Mouse (Mus musculus) MEL (cell line): Measurements from ENCODE around the gene Dapk3. TPM values are rescaled to one million over a fixed set of nuclear protein-coding genes. Genes with fewer than 3 reads are reported as not detected.

Experiments
- DNase-seq: peaks from one replicate; pipeline ENCODE4 v3.0.0; 2011; ENCODE audit warnings: low read depth, low spot score
- H3K27ac ChIP-seq: 2 replicates; pipeline ENCODE4 v1.5.1; 2012; ENCODE audit warnings: low read depth, mild to moderate bottlenecking, control low read depth, low read length, moderate library complexity; ENCODE audit not compliant: control insufficient read depth
- H3K27me3 ChIP-seq, 2 experiments: fragments of 150-350 bp in 1 of 2; sonication (generic) in 1 of 2; 2 replicates each; pipeline ENCODE4 v1.6.1; 2012; ENCODE audit warnings: low read length in 2 of 2, mild to moderate bottlenecking in 2 of 2, improper control_type of control experiment in 1 of 2, moderate library complexity in 1 of 2; ENCODE audit not compliant: insufficient read depth in 2 of 2, control insufficient read depth in 1 of 2
- H3K36me3 ChIP-seq, 2 experiments: 2 replicates each; pipeline ENCODE4 v1.6.1; 2012 to 2014; ENCODE audit warnings: low read length in 2 of 2, improper control_type of control experiment in 1 of 2, inconsistent platforms in 1 of 2, mild to moderate bottlenecking in 1 of 2; ENCODE audit not compliant: insufficient read depth in 2 of 2, control insufficient read depth in 1 of 2
- H3K4me1 ChIP-seq, 2 experiments: fragments of 150-350 bp in 1 of 2; sonication (generic) in 1 of 2; 2 replicates each; pipeline ENCODE4 v1.6.1; 2012; ENCODE audit warnings: low read length in 2 of 2, improper control_type of control experiment in 1 of 2, mild to moderate bottlenecking in 1 of 2; ENCODE audit not compliant: insufficient read depth in 2 of 2, control insufficient read depth in 1 of 2
- H3K4me3 ChIP-seq, 2 experiments: fragments of 150-350 bp in 1 of 2; sonication (generic) in 1 of 2; 2 replicates each; pipeline ENCODE4 v1.5.1; 2012; ENCODE audit warnings: low read depth in 2 of 2, low read length in 2 of 2, mild to moderate bottlenecking in 2 of 2, moderate library complexity in 2 of 2, control low read depth in 1 of 2, improper control_type of control experiment in 1 of 2; ENCODE audit not compliant: control insufficient read depth in 1 of 2, insufficient read depth in 1 of 2
- H3K79me2 ChIP-seq: 2 replicates; pipeline ENCODE4 v1.6.1; 2012; ENCODE audit warnings: mild to moderate bottlenecking, low read length, moderate library complexity; ENCODE audit not compliant: control insufficient read depth, poor library complexity, insufficient read depth
- H3K9ac ChIP-seq: 2 replicates; pipeline ENCODE4 v1.6.1; 2012; ENCODE audit warnings: low read depth, mild to moderate bottlenecking, control low read depth, low read length, moderate library complexity; ENCODE audit not compliant: control insufficient read depth, poor library complexity, severe bottlenecking
- H3K9me3 ChIP-seq: fragments of 150-350 bp; sonication (generic); replicated peaks from 2 replicates; pipeline ENCODE4 v1.6.1; 2012; ENCODE audit warnings: mild to moderate bottlenecking, low read length, improper control_type of control experiment, moderate library complexity; ENCODE audit not compliant: insufficient read depth
- BHLHE40 ChIP-seq: IDR thresholded peaks from 2 replicates; pipeline ENCODE4 v1.6.1; 2012; ENCODE audit warnings: low read depth, mild to moderate bottlenecking, inconsistent platforms, low read length, improper control_type of control experiment, borderline replicate concordance
- CHD1 ChIP-seq: IDR thresholded peaks from 2 replicates; pipeline ENCODE4 v1.6.1; 2012; ENCODE audit warnings: low read depth, mild to moderate bottlenecking, inconsistent platforms, low read length, improper control_type of control experiment
- CHD2 ChIP-seq: IDR thresholded peaks from 2 replicates; pipeline ENCODE4 v1.6.1; 2011; ENCODE audit warnings: low read length, improper control_type of control experiment
- CTCF ChIP-seq, 3 experiments: IDR thresholded peaks in 2 of 3; conservative IDR thresholded peaks in 1 of 3; 2 replicates each; pipeline ENCODE4 v1.5.1; 2011 to 2012; ENCODE audit warnings: low read length in 3 of 3, low read depth in 2 of 3, mild to moderate bottlenecking in 2 of 3, improper control_type of control experiment in 1 of 3, inconsistent platforms in 1 of 3, mixed read lengths in 1 of 3, moderate library complexity in 1 of 3; ENCODE audit not compliant: control insufficient read depth in 1 of 3, insufficient read depth in 1 of 3, poor library complexity in 1 of 3, severe bottlenecking in 1 of 3
- ELF1 ChIP-seq: IDR thresholded peaks from 2 replicates; pipeline ENCODE4 v1.6.1; 2014; ENCODE audit warnings: low read depth, mild to moderate bottlenecking, inconsistent platforms, low read length, improper control_type of control experiment, moderate library complexity
- GATA1 ChIP-seq: IDR thresholded peaks from 2 replicates; pipeline ENCODE4 v1.6.1; 2011; ENCODE audit warnings: low read depth, low read length, improper control_type of control experiment
- HCFC1 ChIP-seq: IDR thresholded peaks from 2 replicates; pipeline ENCODE4 v1.6.1; 2012; ENCODE audit warnings: low read depth, mild to moderate bottlenecking, inconsistent platforms, low read length, improper control_type of control experiment, moderate library complexity
- KAT2A ChIP-seq: conservative IDR thresholded peaks from 2 replicates; pipeline ENCODE4 v1.6.1; 2012; ENCODE audit warnings: low read depth, low read length, improper control_type of control experiment, inconsistent platforms
- MAX ChIP-seq: IDR thresholded peaks from 2 replicates; pipeline ENCODE4 v1.6.1; 2011; ENCODE audit warnings: low read length, improper control_type of control experiment
- MAZ ChIP-seq: IDR thresholded peaks from 2 replicates; pipeline ENCODE4 v1.6.1; 2012; ENCODE audit warnings: low read depth, mild to moderate bottlenecking, inconsistent platforms, low read length, improper control_type of control experiment
- MEF2A ChIP-seq: IDR thresholded peaks from 2 replicates; pipeline ENCODE4 v1.6.1; 2014; ENCODE audit warnings: low read depth, mild to moderate bottlenecking, inconsistent platforms, low read length, improper control_type of control experiment; ENCODE audit not compliant: poor library complexity, insufficient replicate concordance, severe bottlenecking; ENCODE audit errors: extremely low read depth
- MXI1 ChIP-seq: IDR thresholded peaks from 2 replicates; pipeline ENCODE4 v1.6.1; 2011; ENCODE audit warnings: mild to moderate bottlenecking, low read depth, low read length, improper control_type of control experiment
- MYB ChIP-seq: IDR thresholded peaks from 2 replicates; pipeline ENCODE4 v1.6.1; 2011; ENCODE audit warnings: mild to moderate bottlenecking, low read depth, low read length, improper control_type of control experiment
- MYC ChIP-seq: IDR thresholded peaks from 2 replicates; pipeline ENCODE4 v1.6.1; 2011; ENCODE audit warnings: low read depth, mild to moderate bottlenecking, low read length, improper control_type of control experiment, moderate library complexity
- NELFE ChIP-seq: IDR thresholded peaks from 2 replicates; pipeline ENCODE4 v1.6.1; 2011; ENCODE audit warnings: low read depth, low read length, improper control_type of control experiment
- NRF1 ChIP-seq: IDR thresholded peaks from 2 replicates; pipeline ENCODE4 v1.6.1; 2014; ENCODE audit warnings: low read depth, mild to moderate bottlenecking, inconsistent platforms, low read length, improper control_type of control experiment, moderate library complexity; ENCODE audit not compliant: poor library complexity, insufficient read depth, severe bottlenecking
- POLR2A ChIP-seq, 2 experiments: IDR thresholded peaks; 2 replicates each; pipeline ENCODE4 v1.6.1; 2011 to 2012; ENCODE audit warnings: low read length in 2 of 2, mild to moderate bottlenecking in 2 of 2, control low read depth in 1 of 2, improper control_type of control experiment in 1 of 2, low read depth in 1 of 2, moderate library complexity in 1 of 2; ENCODE audit not compliant: control insufficient read depth in 1 of 2, insufficient read depth in 1 of 2, poor library complexity in 1 of 2
- POLR2AphosphoS2 ChIP-seq: IDR thresholded peaks from 2 replicates; pipeline ENCODE4 v1.6.1; 2011; ENCODE audit warnings: low read length, improper control_type of control experiment
- POLR2AphosphoS5 ChIP-seq: IDR thresholded peaks from 2 replicates; pipeline ENCODE4 v1.6.1; 2012; ENCODE audit warnings: low read depth, borderline replicate concordance, mild to moderate bottlenecking, inconsistent platforms, low read length, moderate library complexity, mixed read lengths
- RAD21 ChIP-seq: IDR thresholded peaks from 2 replicates; pipeline ENCODE4 v1.6.1; 2011; ENCODE audit warnings: mild to moderate bottlenecking, low read depth, low read length, improper control_type of control experiment
- RCOR1 ChIP-seq: IDR thresholded peaks from 2 replicates; pipeline ENCODE4 v1.6.1; 2012; ENCODE audit warnings: low read depth, mild to moderate bottlenecking, inconsistent platforms, low read length, improper control_type of control experiment
- SIN3A ChIP-seq: IDR thresholded peaks from 2 replicates; pipeline ENCODE4 v1.6.1; 2012; ENCODE audit warnings: low read length, improper control_type of control experiment, inconsistent platforms
- TBP ChIP-seq: IDR thresholded peaks from 2 replicates; pipeline ENCODE4 v1.8.0; 2011; ENCODE audit warnings: low read depth, low read length, improper control_type of control experiment
- TCF12 ChIP-seq: IDR thresholded peaks from 2 replicates; pipeline ENCODE4 v1.6.1; 2014; ENCODE audit warnings: low read depth, mild to moderate bottlenecking, inconsistent platforms, low read length, improper control_type of control experiment, moderate library complexity
- USF2 ChIP-seq, 2 experiments: IDR thresholded peaks; 2 replicates each; pipeline ENCODE4 v1.6.1; 2011 to 2012; ENCODE audit warnings: improper control_type of control experiment in 2 of 2, low read length in 2 of 2, borderline replicate concordance in 1 of 2, inconsistent platforms in 1 of 2, low read depth in 1 of 2, mild to moderate bottlenecking in 1 of 2; ENCODE audit not compliant: insufficient read depth in 1 of 2
- ZC3H11A ChIP-seq: IDR thresholded peaks from 2 replicates; pipeline ENCODE4 v1.6.1; 2012; ENCODE audit warnings: low read depth, mild to moderate bottlenecking, inconsistent platforms, low read length, improper control_type of control experiment
- ZKSCAN1 ChIP-seq: IDR thresholded peaks from 2 replicates; pipeline ENCODE4 v1.6.1; 2012; ENCODE audit warnings: low read depth, mild to moderate bottlenecking, inconsistent platforms, low read length, improper control_type of control experiment, moderate library complexity
- ZMIZ1 ChIP-seq: IDR thresholded peaks from 2 replicates; pipeline ENCODE4 v1.6.1; 2012; ENCODE audit warnings: low read depth, mild to moderate bottlenecking, inconsistent platforms, low read length, improper control_type of control experiment, moderate library complexity
- ZNF384 ChIP-seq: IDR thresholded peaks from 2 replicates; pipeline ENCODE4 v1.6.1; 2012; ENCODE audit warnings: low read depth, mild to moderate bottlenecking, inconsistent platforms, low read length, improper control_type of control experiment
- polyA plus RNA-seq, 2 experiments: library from polyadenylated mRNA; stranded (reverse) in 1 of 2; unstranded in 1 of 2; fragments of >175 nt in 1 of 2; fragments of >200 nt in 1 of 2; gene quantifications; 2 replicates each; pipeline versions ENCODE4 v1.2.1 to v1.2.4; 2012; ENCODE audit warnings: low replicate concordance in 2 of 2, low read depth in 1 of 2; ENCODE audit not compliant: insufficient read length in 2 of 2, insufficient read depth in 1 of 2, missing spikeins in 1 of 2
- total RNA-seq: library from RNA; depleted of rRNA; stranded (reverse); fragments of 300-350 nt; gene quantifications from 2 replicates; pipeline ENCODE4 v1.2.3, GENCODE M21; 2012

Dapk3 gene
- total and polyA plus RNA-seq, 3 experiments = 42.3 to 79.1 TPM; not detected in 1

DNA sequence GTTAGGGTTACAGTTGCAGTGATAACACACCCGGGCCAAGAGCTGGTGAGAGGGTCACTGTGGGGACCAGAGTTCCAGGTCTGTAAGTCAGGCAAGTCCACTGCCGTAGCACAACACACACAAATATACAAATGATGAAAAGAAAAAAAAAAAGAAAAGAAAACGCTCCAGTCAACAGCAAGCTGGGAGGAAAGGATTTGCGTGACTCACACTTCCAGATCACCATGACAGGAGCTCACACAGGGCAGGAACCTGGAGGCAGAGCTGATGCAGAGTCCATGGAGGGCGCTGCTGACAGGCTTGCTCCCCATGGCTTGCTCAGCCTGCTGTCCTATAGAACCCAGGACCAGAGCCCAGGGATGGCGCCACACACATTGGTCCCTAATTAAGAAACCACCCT is 51.4 kb downstream of the Dapk3 start:
- Histone ChIP-seq H3K4me1 (peaks cover 0 to 12% of the 10 kb centered on the region in 2 experiments; a peak in 2 of 4 replicates), H3K4me3 (no peak overlapping the region), H3K9ac (no peak overlapping the region), H3K27ac (no peak overlapping the region), H3K27me3 (peaks cover 0 to 2% of the 10 kb centered on the region in 2 experiments; a peak in 3 of 4 replicates), H3K9me3 (no peaks in the 10 kb centered on the region), H3K36me3 (peaks cover 0 to 7% of the 10 kb centered on the region in 2 experiments; a peak in 2 of 4 replicates), H3K79me2 (no peaks in the 10 kb centered on the region)
- no peak for DNase-seq
- TF ChIP-seq SIN3A (no peak), POLR2A (IDR thresholded peaks at IDR 0.05; ENCODE audit: control insufficient read depth in 1 of 2, insufficient read depth in 1 of 2, low read depth in 1 of 2, low read length in 2 of 2, poor library complexity in 1 of 2) (no peak), ELF1 (no peak), ZMIZ1 (no peak), NELFE (no peak), USF2 (IDR thresholded peaks at IDR 0.05; ENCODE audit: borderline replicate concordance in 1 of 2, insufficient read depth in 1 of 2, low read depth in 1 of 2, low read length in 2 of 2) (no peak), CHD1 (no peak), ZNF384 (no peak), CTCF (IDR thresholded peaks at IDR 0.05 in 2 of 3, conservative IDR thresholded peaks at IDR 0.05 in 1 of 3; ENCODE audit: control insufficient read depth in 1 of 3, insufficient read depth in 1 of 3, low read depth in 2 of 3, low read length in 3 of 3, poor library complexity in 1 of 3, severe bottlenecking in 1 of 3) (no peak), KAT2A (no peak), MEF2A (no peak), MYB (no peak), POLR2AphosphoS5 (no peak), ZKSCAN1 (no peak), TCF12 (no peak), CHD2 (no peak), RCOR1 (no peak), POLR2AphosphoS2 (no peak), MAX (no peak), BHLHE40 (no peak)

DNA sequence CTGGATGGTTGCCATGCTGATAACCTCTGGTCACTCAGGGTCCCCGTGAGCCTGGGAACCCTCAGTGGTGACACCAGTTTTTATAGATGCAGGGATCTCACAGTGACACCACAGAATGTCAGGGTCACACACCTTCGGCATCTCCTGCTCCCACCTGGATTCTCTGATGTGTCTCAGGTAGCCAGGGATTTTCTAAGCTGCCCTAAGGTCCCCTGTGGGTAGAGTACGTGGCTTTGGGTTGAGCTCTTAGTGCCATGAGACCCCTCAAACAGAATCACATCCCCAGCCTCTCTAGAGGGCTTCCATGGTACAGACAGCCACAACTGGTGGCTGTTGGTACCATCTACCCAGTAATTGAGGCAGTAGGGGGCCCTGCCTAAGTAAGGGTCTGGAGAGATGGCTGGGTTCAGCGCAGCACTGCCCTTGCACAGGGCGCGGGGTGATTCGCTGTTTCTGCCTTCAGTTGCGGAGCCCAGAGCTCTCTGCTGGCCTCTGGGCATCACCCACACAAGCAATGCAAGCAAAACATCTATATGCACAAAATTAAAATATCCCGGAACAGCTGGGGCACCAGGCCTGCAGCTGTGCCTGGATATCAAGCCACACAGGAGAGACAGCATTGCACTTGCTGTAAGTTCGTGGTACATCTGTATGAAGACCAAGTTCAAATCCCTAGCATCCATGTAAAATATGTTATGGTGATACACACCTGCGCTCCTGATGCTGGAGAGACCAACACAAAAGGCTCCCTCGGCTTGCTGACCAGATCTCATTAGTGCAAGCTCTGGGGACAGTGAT is 53.9 kb downstream of the Dapk3 start:
- peaks cover 0 to 12% of the 10 kb centered on the region in 2 experiments; a peak in 2 of 4 replicates for H3K4me1 ChIP-seq
- no peaks in the 10 kb centered on the region for H3K27me3 ChIP-seq
- H3K36me3 ChIP-seq = peaks cover 0 to 7% of the 10 kb centered on the region in 2 experiments; a peak in 2 of 4 replicates
- no peaks in the 10 kb centered on the region for H3K9me3 ChIP-seq
- H3K4me3 ChIP-seq = no peak overlapping the region
- H3K79me2 ChIP-seq = no peaks in the 10 kb centered on the region
- no peak for DNase-seq
- H3K27ac ChIP-seq = no peak overlapping the region
- H3K9ac ChIP-seq = no peak overlapping the region
- no peak for TF ChIP-seq ZNF384
- no peak for TF ChIP-seq RAD21
- no peak for TF ChIP-seq USF2 (IDR thresholded peaks at IDR 0.05; ENCODE audit: borderline replicate concordance in 1 of 2, insufficient read depth in 1 of 2, low read depth in 1 of 2, low read length in 2 of 2)
- no peak for TF ChIP-seq MYC
- no peak for TF ChIP-seq MYB
- no peak for TF ChIP-seq ZKSCAN1
- TF ChIP-seq CTCF (IDR thresholded peaks at IDR 0.05 in 2 of 3, conservative IDR thresholded peaks at IDR 0.05 in 1 of 3; ENCODE audit: control insufficient read depth in 1 of 3, insufficient read depth in 1 of 3, low read depth in 2 of 3, low read length in 3 of 3, poor library complexity in 1 of 3, severe bottlenecking in 1 of 3) = no peak
- no peak for TF ChIP-seq POLR2AphosphoS2
- TF ChIP-seq KAT2A = no peak
- TF ChIP-seq CHD1 = no peak
- TF ChIP-seq TBP = no peak
- TF ChIP-seq CHD2 = no peak
- no peak for TF ChIP-seq HCFC1
- TF ChIP-seq MAZ = no peak
- TF ChIP-seq ZC3H11A = no peak
- TF ChIP-seq MXI1 = no peak
- no peak for TF ChIP-seq NRF1
- no peak for TF ChIP-seq TCF12
- TF ChIP-seq GATA1 = no peak
